Mouse (Mus musculus): ENCODE measurements around the gene Palm.

- TF ChIP-seq CTCF (IDR thresholded peaks at IDR 0.05) (no peak), EP300 (IDR thresholded peaks at IDR 0.05) (no peak)
Measured at GRCm38 (mm10) chr10:79790861-79791260, 2.5 kb upstream of the Palm start, which contains the start of gene Prss57.

Measured in lung, postnatal 0 days (tissue).